Mouse (Mus musculus) heart, adult 9 months (tissue): Measurements from ENCODE around the gene Gpx1.
"Not testable (repeated sequence)": the region's sequence is repeated elsewhere in the genome, so short reads cannot be mapped to it uniquely, and the experiment has no call there.

Experiments
- DNase-seq, 2 experiments: peaks; one replicate each; pipeline ENCODE4 v3.0.0; 2022; ENCODE audit warnings: low spot score in 2 of 2

Gene Gpx1

GRCm38 (mm10) chr9:108338886-108339781 is at the start of gene Gpx1:
Gene Gpx1, plus strand, starts transcription at chr9:108338903.
- peak; percentile 95 to 98 for DNase-seq

GRCm38 (mm10) chr9:108289347-108289746 is 49.4 kb upstream of the Gpx1 start:
- no peak for DNase-seq

GRCm38 (mm10) chr9:108290016-108290750 is 48.5 kb upstream of the Gpx1 start, which contains the start of gene Nicn1:
Gene Nicn1, plus strand, starts transcription at chr9:108290429.
- DNase-seq: peak; percentile 96 to 97

GRCm38 (mm10) chr9:108290773-108291172 is 47.9 kb upstream of the Gpx1 start:
- DNase-seq: no peak

GRCm38 (mm10) chr9:108296453-108297355 is 42.0 kb upstream of the Gpx1 start, which contains the start of gene Amt:
Gene Amt, plus strand, starts transcription at chr9:108296853.
- no peak for DNase-seq

GRCm38 (mm10) chr9:108301853-108302252 is 36.9 kb upstream of the Gpx1 start:
- no peak for DNase-seq

- peak; percentile 23 to 31 for DNase-seq
These were observed 34.0 kb upstream of the Gpx1 start for GRCm38 (mm10) chr9:108304716-108305115.

- DNase-seq: peak in 1 of 2 experiments; percentile 21
These were observed 33.5 kb upstream of the Gpx1 start for GRCm38 (mm10) chr9:108305170-108305569.

GRCm38 (mm10) chr9:108305629-108306520 is 32.8 kb upstream of the Gpx1 start, which contains the start of the genes Rhoa and Tcta:
Gene Rhoa, plus strand, starts transcription at chr9:108306129.
Gene Tcta, minus strand, starts transcription at chr9:108306160.
- DNase-seq: peak; percentile 100

GRCm38 (mm10) chr9:108306571-108306980 is 32.1 kb upstream of the Gpx1 start:
- DNase-seq: peak; percentile 77 to 78

- no peak for DNase-seq
These were observed 31.5 kb upstream of the Gpx1 start for GRCm38 (mm10) chr9:108307021-108307807.

- no peak for DNase-seq
These were observed 30.6 kb upstream of the Gpx1 start for GRCm38 (mm10) chr9:108308141-108308540.

GRCm38 (mm10) chr9:108317572-108317971 is 21.1 kb upstream of the Gpx1 start:
- DNase-seq: no peak

GRCm38 (mm10) chr9:108318462-108318861 is 20.2 kb upstream of the Gpx1 start:
- no peak for DNase-seq

GRCm38 (mm10) chr9:108322054-108322453 is 16.6 kb upstream of the Gpx1 start:
- not testable (repeated sequence) for DNase-seq

GRCm38 (mm10) chr9:108324784-108325183 is 13.9 kb upstream of the Gpx1 start:
- no peak for DNase-seq

GRCm38 (mm10) chr9:108325811-108326210 is 12.9 kb upstream of the Gpx1 start:
- no peak for DNase-seq

GRCm38 (mm10) chr9:108337848-108338550 is 704 bp upstream of the Gpx1 start:
- DNase-seq: no peak

- no peak for DNase-seq
These were observed 185 bp upstream of the Gpx1 start for GRCm38 (mm10) chr9:108338551-108338885.
